Mouse (Mus musculus) stomach, embryonic 14.5 days (tissue): ENCODE results near the gene Ovgp1. TPM values are rescaled to one million over a fixed set of nuclear protein-coding genes. Genes with fewer than 3 reads are reported as not detected.

Experiments used
- ATAC-seq: fragments of 200-750 bp; cut with Nextera tagmentation; 2 replicates; pipeline ENCODE4 v1.8.0; 2017; ENCODE audit warnings: low read depth, moderate TSS enrichment; ENCODE audit not compliant: insufficient number of reproducible peaks, insufficient read depth, low FRiP score
- H3K27ac ChIP-seq: fragments of 300-500 bp; sonication (generic); 2 replicates; pipeline ENCODE4 v1.5.1; 2014; ENCODE audit warnings: mild to moderate bottlenecking, low read length, moderate library complexity, mixed read lengths
- H3K27me3 ChIP-seq: fragments of 300-500 bp; sonication (generic); 2 replicates; pipeline ENCODE4 v1.6.1; 2014; ENCODE audit warnings: low read length, control low read depth, mixed read lengths; ENCODE audit not compliant: control insufficient read depth, insufficient read depth
- H3K36me3 ChIP-seq: fragments of 300-500 bp; sonication (generic); 2 replicates; pipeline ENCODE4 v1.6.1; 2014; ENCODE audit warnings: mild to moderate bottlenecking, control low read depth, low read length, moderate library complexity, mixed read lengths; ENCODE audit not compliant: control insufficient read depth, insufficient read depth
- H3K4me1 ChIP-seq: fragments of 300-500 bp; sonication (generic); 2 replicates; pipeline ENCODE4 v1.6.1; 2014; ENCODE audit warnings: low read length, control low read depth, mixed read lengths; ENCODE audit not compliant: control insufficient read depth, insufficient read depth
- H3K4me2 ChIP-seq: fragments of 300-500 bp; sonication (generic); replicated peaks from 2 replicates; pipeline ENCODE4 v1.6.1; 2014; ENCODE audit warnings: low read depth, low read length, control low read depth
- H3K4me3 ChIP-seq: fragments of 300-500 bp; sonication (generic); 2 replicates; pipeline ENCODE4 v1.5.1; 2014; ENCODE audit warnings: low read depth, low read length, control low read depth
- H3K9ac ChIP-seq: fragments of 300-500 bp; sonication (generic); replicated peaks from 2 replicates; pipeline ENCODE4 v1.6.1; 2014; ENCODE audit warnings: low read depth, mild to moderate bottlenecking, control low read depth, low read length, moderate library complexity, mixed read lengths
- H3K9me3 ChIP-seq: fragments of 300-500 bp; sonication (generic); 2 replicates; pipeline ENCODE4 v1.6.1; 2016; ENCODE audit warnings: low read depth, low read length, control low read depth; ENCODE audit not compliant: control insufficient read depth
- WGBS: fragments of 180-500 bp; shearing (Covaris S2); extraction: QIAGEN DNeasy Blood & Tissue Kit; methylation state at CpG from one replicate; pipeline ENCODE4 v1.1.7; 2014; 5-methylcytosine and 5-hydroxymethylcytosine counted together
- polyA plus RNA-seq: library from polyadenylated mRNA; unstranded; fragments of >200 nt; fragmentation: Nextera tagmentation; extraction: Ambion mirVana; gene quantifications from 2 replicates; pipeline ENCODE4 v1.2.1, GENCODE M21; 2014

Gene Ovgp1
- polyA plus RNA-seq, 1 experiment from 2014 or later = 2.0 TPM

DNA sequence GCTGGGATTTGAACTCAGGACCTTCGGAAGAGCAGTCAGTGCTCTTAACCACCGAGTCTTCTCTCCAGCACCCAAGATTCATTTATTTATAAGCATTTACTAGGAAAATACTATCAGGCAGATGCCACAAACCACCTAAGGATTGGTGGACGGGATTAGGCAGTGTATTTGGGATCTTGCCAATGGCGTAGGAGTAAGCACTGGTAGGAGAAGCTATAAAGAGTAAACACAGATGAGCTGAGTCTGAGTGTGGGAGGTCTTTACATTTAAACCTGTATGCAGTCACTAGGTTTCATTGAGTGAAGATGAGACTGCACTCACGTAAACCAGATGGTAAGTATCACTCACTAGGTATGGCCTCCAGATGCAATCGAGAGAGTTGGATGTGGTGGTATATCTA lies 39.6 kb upstream of the Ovgp1 start:
- Histone ChIP-seq H3K27me3 (no peaks in the 10 kb centered on the region), H3K9ac (no peak overlapping the region), H3K4me2 (no peak overlapping the region), H3K4me3 (no peak overlapping the region), H3K27ac (no peak overlapping the region), H3K9me3 (no peaks in the 10 kb centered on the region), H3K36me3 (0 out of 2 replicates have a peak, but pooled peaks cover 5% of the 10 kb centered on the region), H3K4me1 (no peaks in the 10 kb centered on the region)
- no peak for ATAC-seq
- 91% methylated on average over 6 of the region's 6 CpGs for WGBS

DNA sequence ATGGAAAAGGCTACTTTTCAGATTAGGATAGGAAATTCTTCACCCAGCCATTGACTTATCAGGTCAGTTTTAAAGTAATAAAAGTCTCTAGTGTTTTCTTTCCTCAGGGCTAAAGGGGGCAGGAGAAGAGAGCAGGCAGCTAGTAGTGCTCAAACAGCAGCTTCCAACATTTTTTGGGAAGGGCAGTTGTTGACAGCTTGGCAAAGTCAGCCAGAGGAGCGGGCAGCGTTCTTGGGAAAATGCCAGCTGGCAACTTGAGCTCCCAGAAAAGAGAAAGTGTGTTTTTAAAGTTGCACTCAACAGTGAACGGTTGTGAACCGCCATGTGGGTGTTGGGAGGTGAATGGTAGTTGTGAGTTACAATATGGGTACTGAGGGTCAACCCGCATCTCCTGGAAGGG lies 38.5 kb upstream of the Ovgp1 start:
- H3K4me3 ChIP-seq = no peak overlapping the region
- no peaks in the 10 kb centered on the region for H3K9me3 ChIP-seq
- H3K4me1 ChIP-seq = no peaks in the 10 kb centered on the region
- H3K4me2 ChIP-seq = no peak overlapping the region
- 80% methylated on average over 5 of the region's 5 CpGs for WGBS
- 0 out of 2 replicates have a peak, but pooled peaks cover 5% of the 10 kb centered on the region for H3K36me3 ChIP-seq
- no peaks in the 10 kb centered on the region for H3K27me3 ChIP-seq
- no peak overlapping the region for H3K27ac ChIP-seq
- ATAC-seq = no peak
- no peak overlapping the region for H3K9ac ChIP-seq

DNA sequence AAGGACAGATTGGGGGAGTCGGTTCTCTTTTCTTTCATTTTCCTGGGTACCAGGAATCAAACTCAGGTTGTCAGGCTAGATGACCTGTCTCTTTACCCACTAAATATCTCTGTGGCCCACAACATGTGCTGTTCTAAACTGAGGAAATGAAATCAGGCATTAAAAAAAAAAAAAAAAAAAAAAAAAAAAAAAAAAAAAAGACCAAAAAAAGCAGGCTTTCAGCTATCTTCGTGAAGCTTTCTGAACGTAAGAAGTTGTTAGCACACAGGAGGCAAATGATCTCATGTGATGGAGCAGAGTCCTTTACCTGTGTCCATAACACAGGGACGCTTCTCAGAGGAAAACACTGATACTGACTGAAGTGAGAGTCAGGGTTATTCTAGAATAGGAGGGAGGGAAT lies 37.4 kb upstream of the Ovgp1 start:
- no peaks in the 10 kb centered on the region for H3K27me3 ChIP-seq
- H3K9ac ChIP-seq = no peak overlapping the region
- no peak for ATAC-seq
- peaks cover 10% of the 10 kb centered on the region for H3K36me3 ChIP-seq
- no peak overlapping the region for H3K4me2 ChIP-seq
- H3K27ac ChIP-seq = no peak overlapping the region
- H3K4me1 ChIP-seq = no peaks in the 10 kb centered on the region
- H3K4me3 ChIP-seq = no peak overlapping the region
- WGBS = 89% methylated on average over 4 of the region's 4 CpGs
- H3K9me3 ChIP-seq = no peaks in the 10 kb centered on the region

DNA sequence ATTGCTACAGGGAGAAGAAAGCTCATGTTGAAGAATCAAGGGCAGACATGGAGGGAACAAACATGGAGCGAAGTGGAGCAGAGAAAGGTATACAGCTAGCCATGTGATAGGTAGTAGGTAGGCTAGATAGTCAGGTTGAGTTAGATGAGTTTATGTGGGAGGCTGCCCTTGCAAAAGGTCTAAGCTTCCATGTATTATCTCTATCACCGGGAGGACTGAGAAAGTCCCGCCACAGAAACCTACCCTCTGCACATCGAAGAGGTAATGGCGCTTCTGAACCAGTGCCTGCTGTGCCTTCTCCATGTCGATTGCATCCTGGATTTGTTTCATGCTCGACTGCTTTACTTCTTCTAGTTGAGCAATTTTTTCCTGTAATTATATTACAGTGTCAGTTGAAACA lies 22.2 kb upstream of the Ovgp1 start:
- Histone ChIP-seq H3K4me1 (no peaks in the 10 kb centered on the region), H3K9ac (no peak overlapping the region), H3K27me3 (no peaks in the 10 kb centered on the region), H3K27ac (no peak overlapping the region), H3K9me3 (no peaks in the 10 kb centered on the region), H3K4me2 (no peak overlapping the region), H3K36me3 (peaks cover 70% of the 10 kb centered on the region), H3K4me3 (no peak overlapping the region)
- no peak for ATAC-seq
- 95% methylated on average over 7 of the region's 7 CpGs for WGBS

DNA sequence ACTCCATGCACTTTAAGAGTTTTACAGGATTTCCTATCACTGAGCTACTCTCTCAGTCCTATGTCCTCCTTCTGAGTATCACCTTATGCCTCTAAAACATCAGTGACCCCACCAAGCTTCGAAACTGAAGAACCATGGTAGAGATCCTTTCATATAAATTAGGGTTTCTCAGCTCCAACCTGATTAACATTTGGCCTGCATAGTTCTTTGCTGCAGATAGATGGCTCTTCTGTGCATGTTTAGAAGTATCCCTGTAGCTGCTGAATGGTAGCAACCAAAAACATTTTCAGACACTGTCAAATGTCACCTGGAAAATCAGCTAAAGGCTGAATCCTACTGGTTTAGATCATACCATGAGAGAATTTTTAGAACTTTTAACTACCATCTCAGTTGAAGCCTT lies 16.3 kb upstream of the Ovgp1 start:
- WGBS = 92% methylated on average over 1 of the region's 1 CpGs
- no peak overlapping the region for H3K4me2 ChIP-seq
- H3K36me3 ChIP-seq = peaks cover 36% of the 10 kb centered on the region
- H3K9me3 ChIP-seq = no peaks in the 10 kb centered on the region
- no peak overlapping the region for H3K9ac ChIP-seq
- no peak overlapping the region for H3K27ac ChIP-seq
- H3K4me3 ChIP-seq = no peak overlapping the region
- no peak for ATAC-seq
- H3K27me3 ChIP-seq = no peaks in the 10 kb centered on the region
- H3K4me1 ChIP-seq = peaks cover 19% of the 10 kb centered on the region

DNA sequence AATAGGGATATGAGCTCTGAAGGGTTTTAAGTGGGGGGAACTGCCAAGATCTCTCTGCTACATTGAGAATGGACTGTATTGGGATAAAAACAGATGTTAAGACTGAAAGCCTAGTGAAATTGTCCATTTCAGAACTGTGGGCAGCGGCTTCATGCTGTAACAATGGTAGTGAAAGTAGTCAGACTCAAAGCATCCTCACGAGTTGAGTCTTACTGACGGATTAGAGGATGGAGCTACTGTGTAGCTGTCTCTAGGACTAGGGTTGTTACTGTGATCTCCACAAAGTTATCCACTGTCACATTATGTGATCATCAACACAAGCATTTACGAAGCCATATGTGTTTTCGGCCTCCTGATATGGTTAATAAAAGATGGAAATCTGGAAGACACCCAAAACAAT lies 15.3 kb upstream of the Ovgp1 start:
- Histone ChIP-seq H3K27ac (no peak overlapping the region; the same call in 1 of the 2 replicates), H3K36me3 (peaks cover 34% of the 10 kb centered on the region), H3K4me1 (peaks cover 19% of the 10 kb centered on the region), H3K27me3 (no peaks in the 10 kb centered on the region), H3K9ac (peak overlapping the region; percentile 90), H3K9me3 (no peaks in the 10 kb centered on the region), H3K4me3 (peak overlapping the region; percentile 88), H3K4me2 (peak overlapping the region; percentile 71)
- no peak for ATAC-seq
- 41% methylated on average over 5 of the region's 5 CpGs for WGBS

DNA sequence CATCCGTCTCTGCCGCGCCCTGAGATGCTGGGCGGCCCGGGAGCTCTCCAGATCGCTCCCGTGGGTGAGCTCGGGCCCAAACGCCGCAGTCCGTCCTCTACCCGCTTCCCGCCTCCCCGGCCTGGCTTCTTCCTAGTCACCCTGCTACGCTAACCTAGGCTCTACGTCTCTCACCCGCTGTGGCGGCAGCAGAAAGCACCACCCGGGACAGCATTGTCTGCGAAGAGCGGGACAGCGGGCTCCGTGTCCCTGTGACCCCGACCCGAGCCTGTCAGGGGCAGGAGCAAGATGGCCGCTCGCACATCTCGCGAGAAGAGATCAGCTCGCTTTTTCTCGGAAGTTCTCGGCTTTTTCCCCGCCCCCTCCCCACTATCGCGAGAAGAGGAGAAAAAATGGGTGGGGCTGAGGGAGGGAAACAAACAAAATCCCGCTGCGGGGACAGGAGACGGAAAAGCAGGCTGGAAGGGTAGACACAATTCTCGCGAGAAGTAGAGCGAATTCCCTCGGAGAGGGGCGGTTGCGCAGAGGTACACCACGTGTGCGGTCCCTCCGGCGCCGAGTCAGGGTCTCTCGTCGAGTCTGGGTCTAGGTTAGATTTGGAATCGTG lies 14.4 kb upstream of the Ovgp1 start, which contains the start of gene Wdr77:
Gene Wdr77 (plus strand): TSS at position 396 of the 607 bp plus-strand sequence.
- no peaks in the 10 kb centered on the region for H3K9me3 ChIP-seq
- peaks cover 19% of the 10 kb centered on the region for H3K4me1 ChIP-seq
- peak; percentile 98 for ATAC-seq
- peak within 1 kb of the TSS; percentile 91 for H3K4me2 ChIP-seq
- peaks cover 36% of the 10 kb centered on the region for H3K36me3 ChIP-seq
- WGBS = under 1% methylated on average over 52 of the region's 52 CpGs
- peak within 1 kb of the TSS; percentile 93 for H3K9ac ChIP-seq
- no peaks in the 10 kb centered on the region for H3K27me3 ChIP-seq
- H3K27ac ChIP-seq = peak within 1 kb of the TSS; percentile 77; the same call in 1 of the 2 replicates
- H3K4me3 ChIP-seq = peak within 1 kb of the TSS; percentile 88

DNA sequence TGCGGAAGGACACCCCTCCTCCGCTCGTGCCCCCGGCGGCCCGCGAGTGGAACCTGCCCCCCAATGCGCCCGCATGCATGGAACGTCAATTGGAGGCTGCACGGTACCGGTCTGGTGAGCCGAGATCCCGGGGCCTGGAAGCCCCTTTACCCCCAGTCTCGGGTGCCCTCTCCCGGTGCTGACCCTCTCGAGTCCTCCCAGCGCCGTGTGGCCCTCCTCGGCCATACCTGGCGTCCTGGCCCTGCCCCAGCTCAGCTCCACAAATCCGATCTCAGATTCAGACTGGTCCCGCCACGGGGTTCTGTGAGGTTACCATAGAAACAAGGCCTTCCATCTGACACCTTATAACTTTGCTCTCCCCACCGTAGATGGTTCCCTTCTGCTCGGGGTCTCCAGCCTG lies 13.9 kb upstream of the Ovgp1 start:
- no peaks in the 10 kb centered on the region for H3K9me3 ChIP-seq
- H3K4me3 ChIP-seq = peak overlapping the region; percentile 88
- H3K27ac ChIP-seq = peak overlapping the region; percentile 62; the same call in 1 of the 2 replicates
- under 1% methylated on average over 26 of the region's 26 CpGs for WGBS
- peaks cover 38% of the 10 kb centered on the region for H3K36me3 ChIP-seq
- H3K4me1 ChIP-seq = peaks cover 19% of the 10 kb centered on the region
- H3K9ac ChIP-seq = peak overlapping the region; percentile 93
- ATAC-seq = peak; percentile 71
- peak overlapping the region; percentile 91 for H3K4me2 ChIP-seq
- H3K27me3 ChIP-seq = no peaks in the 10 kb centered on the region

DNA sequence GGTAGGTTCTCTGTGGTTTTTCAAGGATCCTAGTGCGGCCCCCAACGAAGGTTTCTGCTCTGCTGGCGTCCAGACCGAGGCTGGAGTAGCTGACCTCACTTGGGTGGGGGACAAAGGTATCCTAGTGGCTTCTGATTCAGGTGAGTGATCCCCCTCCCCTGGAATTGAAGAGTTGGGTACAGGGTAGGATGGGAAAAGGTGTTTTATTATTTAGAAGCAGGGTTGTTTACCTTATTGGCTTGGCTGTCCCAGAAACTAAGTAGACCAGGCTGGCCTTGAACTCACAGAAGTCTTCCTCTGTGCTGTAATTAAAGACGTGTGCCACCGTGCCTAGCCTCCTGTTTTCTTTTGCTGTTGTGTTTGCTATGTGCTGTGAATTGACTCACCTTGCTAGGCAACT lies 13.5 kb upstream of the Ovgp1 start, which contains the start of gene Atp5f1:
Gene Atp5f1 (minus strand): TSS at position 101 of the 400 bp plus-strand sequence.
- H3K27me3 ChIP-seq = no peaks in the 10 kb centered on the region

More for the DNA sequence above, 13.5 kb upstream of the Ovgp1 start, which contains the start of gene Atp5f1:
- Histone ChIP-seq H3K4me2 (peak within 1 kb of the TSS; percentile 91), H3K4me1 (peaks cover 19% of the 10 kb centered on the region), H3K27ac (peak within 1 kb of the TSS; percentile 77; the same call in 1 of the 2 replicates), H3K36me3 (peaks cover 39% of the 10 kb centered on the region), H3K9ac (peak within 1 kb of the TSS; percentile 93), H3K4me3 (peak within 1 kb of the TSS; percentile 88), H3K9me3 (no peaks in the 10 kb centered on the region)
- WGBS = 4% methylated on average over 6 of the region's 6 CpGs
- no peak for ATAC-seq
